10 mouse cellular contexts compared by ENCODE assay signal in the genomic region with DNA sequence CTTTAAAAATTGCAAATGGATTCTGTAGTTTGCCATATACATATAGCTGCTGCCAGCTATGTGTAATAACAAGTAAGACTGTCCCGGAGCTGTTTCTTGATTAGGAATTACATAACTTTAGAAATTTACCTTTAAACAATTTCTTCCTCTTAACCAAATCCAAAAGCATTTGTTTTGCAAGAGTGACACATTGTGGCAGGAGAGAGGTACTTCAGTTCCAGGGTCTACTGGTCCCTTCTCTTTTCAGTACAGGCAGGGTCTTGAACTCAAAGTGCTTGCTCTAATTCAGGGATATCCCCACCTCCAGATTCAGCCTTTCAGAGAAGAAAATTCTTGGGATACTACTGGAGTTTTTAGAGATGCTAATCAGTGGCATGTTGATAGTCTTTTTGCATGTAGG. TPM values are rescaled to one million over a fixed set of nuclear protein-coding genes. Genes with fewer than 3 reads are reported as not detected.
DNase-seq lines count a peak whose midpoint lies in the region; ATAC-seq and TF ChIP-seq lines count a peak whose summit lies in the region.
"Had no signal": no experiment of that assay in that cellular context is flagged by ENCODE, and none has a peak within 500 bp of the region (broad histone marks: within the 10 kb centered on the region; RNA-seq: fewer than 3 reads in every experiment).

No protein-coding gene starts in this region.

- no peak overlapping the region for H3K4me2 ChIP-seq in forebrain, embryonic 13.5 days
- no peak overlapping the region for H3K4me2 ChIP-seq in forebrain, embryonic 12.5 days
- no peak overlapping the region for H3K4me2 ChIP-seq in liver, postnatal 0 days (ENCODE audit: low read depth, low read length)
- H3K4me2 ChIP-seq in liver, embryonic 11.5 days = no peak overlapping the region
- H3K4me2 ChIP-seq: midbrain, embryonic 13.5 days had no signal

- no peak for TF ChIP-seq EP300 in liver, postnatal 0 days (IDR thresholded peaks at IDR 0.05; ENCODE audit: low read depth)

- DNase-seq in liver, postnatal 0 days = no peak
- DNase-seq in liver, embryonic 11.5 days (ENCODE audit: low spot score) = no peak
- DNase-seq in adipocyte (ENCODE audit: low spot score) = peak; percentile 44
- peak; percentile 8 for DNase-seq in retina, adult 2 months (ENCODE audit: low read depth, low spot score)
- DNase-seq in left cerebral cortex, adult 11 months (ENCODE audit: low spot score) = no peak
- no peak for DNase-seq in gastrocnemius, postnatal 10 days

- H3K4me3 ChIP-seq in forebrain, embryonic 13.5 days = no peak overlapping the region
- H3K4me3 ChIP-seq in forebrain, embryonic 12.5 days (replicated peaks) = no peak overlapping the region
- no peak overlapping the region for H3K4me3 ChIP-seq in liver, postnatal 0 days (ENCODE audit: low read depth, low read length)
- no peak overlapping the region for H3K4me3 ChIP-seq in liver, embryonic 11.5 days (ENCODE audit: low read depth, low read length)
- H3K4me3 ChIP-seq: midbrain, embryonic 13.5 days had no signal

- 0 out of 2 replicates have a peak, but pooled peaks cover 6% of the 10 kb centered on the region for H3K4me1 ChIP-seq in forebrain, embryonic 13.5 days
- peaks cover 3% of the 10 kb centered on the region; the same call in 1 of the 2 replicates for H3K4me1 ChIP-seq in forebrain, embryonic 12.5 days
- no peaks in the 10 kb centered on the region for H3K4me1 ChIP-seq in liver, postnatal 0 days (ENCODE audit: insufficient read depth)
- no peaks in the 10 kb centered on the region for H3K4me1 ChIP-seq in liver, embryonic 11.5 days (replicated peaks; ENCODE audit: control insufficient read depth, insufficient read depth, low read length)

- TF ChIP-seq CTCF in liver, postnatal 0 days (IDR thresholded peaks at IDR 0.05; ENCODE audit: low read depth) = peak; percentile 51

- peaks cover 54% of the 10 kb centered on the region for H3K36me3 ChIP-seq in forebrain, embryonic 13.5 days (ENCODE audit: poor library complexity, severe bottlenecking)
- H3K36me3 ChIP-seq in forebrain, embryonic 12.5 days (replicated peaks) = peaks cover 53% of the 10 kb centered on the region
- peaks cover 25% of the 10 kb centered on the region for H3K36me3 ChIP-seq in liver, postnatal 0 days (replicated peaks; ENCODE audit: insufficient read depth, low read length)
- peaks cover 8% of the 10 kb centered on the region; the same call in 1 of the 2 replicates for H3K36me3 ChIP-seq in liver, embryonic 11.5 days (ENCODE audit: control insufficient read depth, insufficient read depth, low read length)

- H3K9me3 ChIP-seq in forebrain, embryonic 13.5 days (replicated peaks) = no peaks in the 10 kb centered on the region
- H3K9me3 ChIP-seq in forebrain, embryonic 12.5 days = no peaks in the 10 kb centered on the region
- H3K9me3 ChIP-seq in liver, postnatal 0 days (ENCODE audit: low read length) = no peaks in the 10 kb centered on the region
- H3K9me3 ChIP-seq in liver, embryonic 11.5 days (ENCODE audit: control insufficient read depth, low read length) = no peaks in the 10 kb centered on the region
- H3K9me3 ChIP-seq: G1E; midbrain, embryonic 13.5 days had no signal

- no peak overlapping the region for H3K9ac ChIP-seq in forebrain, embryonic 13.5 days
- no peak overlapping the region for H3K9ac ChIP-seq in forebrain, embryonic 12.5 days
- H3K9ac ChIP-seq in liver, postnatal 0 days (replicated peaks) = no peak overlapping the region
- H3K9ac ChIP-seq in liver, embryonic 11.5 days (ENCODE audit: low read depth, low read length) = no peak overlapping the region
- H3K9ac ChIP-seq: midbrain, embryonic 13.5 days had no signal

- H3K27ac ChIP-seq in forebrain, embryonic 13.5 days = no peak overlapping the region
- H3K27ac ChIP-seq in forebrain, embryonic 12.5 days = no peak overlapping the region
- no peak overlapping the region for H3K27ac ChIP-seq in liver, postnatal 0 days (ENCODE audit: low read depth)
- H3K27ac ChIP-seq in liver, embryonic 11.5 days (ENCODE audit: low read depth, low read length) = no peak overlapping the region
- H3K27ac ChIP-seq: midbrain, embryonic 13.5 days had no signal

- 100% methylated on average over 1 of the region's 1 CpGs for WGBS in forebrain, embryonic 13.5 days
- 90% methylated on average over 1 of the region's 1 CpGs for WGBS in forebrain, embryonic 12.5 days
- WGBS in liver, postnatal 0 days (ENCODE audit: insufficient replicate concordance) = 87% methylated on average over 1 of the region's 1 CpGs
- 95% methylated on average over 1 of the region's 1 CpGs for WGBS in liver, embryonic 11.5 days

- H3K27me3 ChIP-seq in forebrain, embryonic 13.5 days = no peaks in the 10 kb centered on the region
- no peaks in the 10 kb centered on the region for H3K27me3 ChIP-seq in forebrain, embryonic 12.5 days
- no peaks in the 10 kb centered on the region for H3K27me3 ChIP-seq in liver, postnatal 0 days (ENCODE audit: insufficient read depth, low read length)
- no peaks in the 10 kb centered on the region for H3K27me3 ChIP-seq in liver, embryonic 11.5 days (replicated peaks; ENCODE audit: control insufficient read depth, insufficient read depth, low read length)
- H3K27me3 ChIP-seq: midbrain, embryonic 13.5 days had no signal

- ATAC-seq in forebrain, embryonic 13.5 days = 0 out of 2 replicates have a peak, but pooled peaks have one; percentile 58
- no peak for ATAC-seq in forebrain, embryonic 12.5 days (ENCODE audit: low FRiP score)
- no peak for ATAC-seq in liver, postnatal 0 days
- no peak for ATAC-seq in liver, embryonic 11.5 days (replicated peaks; ENCODE audit: low FRiP score)
- ATAC-seq: midbrain, embryonic 13.5 days had no signal

RNA-seq across cellular contexts. Expression of a gene that starts 36.8 kb away (rescaled TPM):
- polyA plus RNA-seq in forebrain, embryonic 13.5 days (2015; fragmentation: Nextera tagmentation; extraction: Ambion mirVana) = 139 and 141 TPM in 2 replicates
- 139 and 140 TPM in 2 replicates for polyA plus RNA-seq in forebrain, embryonic 12.5 days (2016; fragmentation: Nextera tagmentation; extraction: Ambion mirVana)
- 17.4 and 19.6 TPM in 2 replicates for polyA plus RNA-seq in liver, postnatal 0 days (2015; fragmentation: Nextera tagmentation; extraction: Ambion mirVana)
- polyA plus RNA-seq in liver, embryonic 11.5 days (2014; fragmentation: Nextera tagmentation; extraction: Ambion mirVana) = 49.5 and 52.2 TPM in 2 replicates
- total RNA-seq in gastrocnemius, postnatal 10 days (2021) = 10 to 100 TPM; 17.2 to 24.7 TPM

Comparison
In these comparisons a context has a peak if more than half of its experiments do, and no peak if none do; other contexts are left out.
1. DNase-seq: peak in adipocyte (single experiment) and retina, adult 2 months (single experiment); none in liver, postnatal 0 days (single experiment), liver, embryonic 11.5 days (single experiment), left cerebral cortex, adult 11 months (single experiment) and gastrocnemius, postnatal 10 days (single experiment).